Mouse (Mus musculus) heart, adult 2 months (tissue): Measurements from ENCODE around the gene Arhgap30.

Experiments used
- CTCF ChIP-seq: fragments of 200-600 bp; IDR thresholded peaks from 2 replicates; pipeline ENCODE4 v1.8.1; 2022; ENCODE audit warnings: antibody characterized with exemption, mild to moderate bottlenecking, moderate library complexity
- POLR2A ChIP-seq: fragments of 200-500 bp; IDR thresholded peaks from 2 replicates; pipeline ENCODE4 v1.6.1; 2011; ENCODE audit warnings: mild to moderate bottlenecking, low read depth, low read length, control low read depth; ENCODE audit not compliant: insufficient read depth

GRCm38 (mm10) chr1:171360656-171361055 lies 28.1 kb upstream of the Arhgap30 start, which contains the start of gene Klhdc9:
- TF ChIP-seq CTCF: no peak
- no peak for TF ChIP-seq POLR2A
